Mouse (Mus musculus): ENCODE data around the gene Set.

Set gene

GRCm38 (mm10) chr2:30087310-30087709, 30.1 kb downstream of the Set start:
- in situ Hi-C loops (cut with MboI, MseI) = no loop called here

- in situ Hi-C loops (cut with MboI, MseI) = no loop called here
Measured at GRCm38 (mm10) chr2:30091521-30091920, 34.3 kb downstream of the Set start.

GRCm38 (mm10) chr2:30092280-30092918, 35.2 kb downstream of the Set start:
- in situ Hi-C loops (cut with MboI, MseI) = no loop called here

- in situ Hi-C loops (cut with MboI, MseI) = no loop called here
Measured at GRCm38 (mm10) chr2:30093471-30094207, 36.5 kb downstream of the Set start, which contains the start of gene Zdhhc12. Gene Zdhhc12, minus strand, starts transcription at chr2:30093648.

- in situ Hi-C loops (cut with MboI, MseI) = no loop called here
Measured at GRCm38 (mm10) chr2:30094208-30094588, 37.0 kb downstream of the Set start.

GRCm38 (mm10) chr2:30095882-30096527, 38.8 kb downstream of the Set start:
- in situ Hi-C loops (cut with MboI, MseI) = no loop called here

GRCm38 (mm10) chr2:30100214-30100613, 43.0 kb downstream of the Set start:
- in situ Hi-C loops (cut with MboI, MseI) = loop anchor here (10.0 kb wide), 1 partner anchor 65 kb away; no protein-coding TSS in a partner anchor

GRCm38 (mm10) chr2:30106364-30106763, 49.2 kb downstream of the Set start:
- in situ Hi-C loops (cut with MboI, MseI) = loop anchor here (5.0 to 10.0 kb wide), 2 partner anchors 36 to 58 kb away; no protein-coding TSS in a partner anchor

GRCm38 (mm10) chr2:30107646-30108045, 50.5 kb downstream of the Set start:
- in situ Hi-C loops (cut with MboI, MseI) = loop anchor here (5.0 to 10.0 kb wide), 2 partner anchors 35 to 57 kb away; no protein-coding TSS in a partner anchor

- in situ Hi-C loops (cut with MboI, MseI) = loop anchor here (5.0 to 10.0 kb wide), 2 partner anchors 34 to 57 kb away; no protein-coding TSS in a partner anchor
Measured at GRCm38 (mm10) chr2:30108260-30108659, 51.1 kb downstream of the Set start.

- in situ Hi-C loops (cut with MboI, MseI) = no loop called here
Measured at GRCm38 (mm10) chr2:30111500-30111899, 54.3 kb downstream of the Set start.

GRCm38 (mm10) chr2:30112564-30112963, 55.4 kb downstream of the Set start:
- in situ Hi-C loops (cut with MboI, MseI) = no loop called here

GRCm38 (mm10) chr2:30119641-30120051, 62.5 kb downstream of the Set start:
- in situ Hi-C loops (cut with MboI, MseI) = no loop called here

GRCm38 (mm10) chr2:30120269-30120668, 63.1 kb downstream of the Set start:
- in situ Hi-C loops (cut with MboI, MseI) = no loop called here
